Mouse (Mus musculus): ENCODE data around the gene Marco. TPM values are rescaled to one million over a fixed set of nuclear protein-coding genes. Genes with fewer than 3 reads are reported as not detected.

Marco gene
- total and polyA plus RNA-seq, 3 experiments = not detected

DNA sequence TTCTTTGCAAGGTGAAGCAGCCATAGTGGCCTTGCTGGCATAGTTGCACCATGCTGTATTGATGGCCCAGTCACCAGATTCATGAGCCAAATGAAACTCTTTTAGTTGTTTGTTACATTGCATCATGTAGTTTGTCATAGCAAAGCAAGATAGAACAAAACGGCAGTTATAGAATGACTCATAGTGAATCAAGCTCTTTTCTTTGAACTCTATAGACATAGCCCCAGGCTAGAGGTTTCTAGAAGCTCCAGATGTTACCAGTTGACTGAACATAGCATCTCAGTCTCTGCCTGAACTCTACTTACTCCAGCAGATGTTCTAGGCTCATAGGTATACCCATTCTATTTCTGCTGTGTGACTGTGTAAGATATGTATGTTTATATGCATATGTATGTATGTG lies 31.1 kb upstream of the Marco start:
- Histone ChIP-seq H3K79me2 (ENCODE audit: control insufficient read depth, insufficient read depth, low read length, poor library complexity) (no peaks in the 10 kb centered on the region), H3K9me3 (replicated peaks; ENCODE audit: insufficient read depth, low read length) (no peaks in the 10 kb centered on the region), H3K4me1 (ENCODE audit: control insufficient read depth in 1 of 2, insufficient read depth in 2 of 2, low read length in 2 of 2) (no peaks in the 10 kb centered on the region), H3K27me3 (ENCODE audit: control insufficient read depth in 1 of 2, insufficient read depth in 2 of 2, low read length in 2 of 2) (no peaks in the 10 kb centered on the region), H3K27ac (ENCODE audit: control insufficient read depth, low read depth, low read length) (no peak overlapping the region), H3K9ac (ENCODE audit: control insufficient read depth, low read depth, low read length, poor library complexity, severe bottlenecking) (no peak overlapping the region), H3K36me3 (ENCODE audit: control insufficient read depth in 1 of 2, insufficient read depth in 2 of 2, low read length in 2 of 2) (no peaks in the 10 kb centered on the region), H3K4me3 (ENCODE audit: control insufficient read depth in 1 of 2, insufficient read depth in 1 of 2, low read depth in 2 of 2, low read length in 2 of 2) (no peak overlapping the region)
- TF ChIP-seq BHLHE40 (IDR thresholded peaks at IDR 0.05; ENCODE audit: borderline replicate concordance, low read depth, low read length) (no peak), MYB (IDR thresholded peaks at IDR 0.05; ENCODE audit: low read depth, low read length) (no peak), ZKSCAN1 (IDR thresholded peaks at IDR 0.05; ENCODE audit: low read depth, low read length) (no peak), MYC (IDR thresholded peaks at IDR 0.05; ENCODE audit: low read depth, low read length) (no peak), KAT2A (conservative IDR thresholded peaks at IDR 0.05; ENCODE audit: low read depth, low read length) (no peak), MAX (IDR thresholded peaks at IDR 0.05; ENCODE audit: low read length) (no peak)
- DNase-seq (ENCODE audit: low read depth, low spot score) = no peak

DNA sequence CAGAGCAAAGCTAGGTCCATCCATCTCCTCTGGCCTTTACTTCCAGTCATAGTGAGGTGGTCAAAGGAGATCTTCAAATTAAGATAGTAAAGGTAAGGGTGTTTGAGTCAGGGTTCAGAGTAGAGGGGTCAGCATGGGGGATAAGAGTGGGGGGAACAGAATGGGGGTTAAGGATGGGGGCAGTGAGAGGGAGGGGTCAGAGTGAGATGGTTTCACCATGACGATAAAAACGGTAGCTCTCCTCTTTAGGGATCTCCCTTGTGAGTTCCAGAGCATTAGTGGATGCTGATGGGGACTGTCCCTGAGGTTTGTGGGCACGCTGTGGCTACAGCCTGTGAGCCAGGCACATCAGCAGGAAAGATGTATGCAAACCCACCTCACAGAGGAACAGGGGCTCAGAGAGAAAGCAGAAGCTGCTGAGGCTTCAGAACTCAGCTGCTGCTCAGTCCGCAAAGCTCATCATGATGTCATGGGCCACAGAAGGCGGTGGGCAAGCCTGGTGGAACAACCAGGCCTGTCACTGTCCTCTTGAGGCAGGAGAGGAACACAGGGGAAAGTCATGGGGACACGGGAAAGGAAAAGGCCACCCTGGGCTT lies 27.6 kb upstream of the Marco start:
- TF ChIP-seq EP300 (IDR thresholded peaks at IDR 0.05; ENCODE audit: low read depth in 1 of 2, low read length in 2 of 2) (no peak), GABPA (IDR thresholded peaks at IDR 0.05; ENCODE audit: low read depth, low read length) (no peak), POLR2A (IDR thresholded peaks at IDR 0.05; ENCODE audit: control insufficient read depth in 1 of 2, insufficient read depth in 1 of 2, low read depth in 1 of 2, low read length in 2 of 2, poor library complexity in 1 of 2) (no peak), RAD21 (IDR thresholded peaks at IDR 0.05; ENCODE audit: low read depth, low read length) (no peak), BHLHE40 (IDR thresholded peaks at IDR 0.05; ENCODE audit: borderline replicate concordance, low read depth, low read length) (no peak), MYB (IDR thresholded peaks at IDR 0.05; ENCODE audit: low read depth, low read length) (no peak), MAFK (IDR thresholded peaks at IDR 0.05; ENCODE audit: borderline replicate concordance, low read depth, low read length) (no peak), KAT2A (conservative IDR thresholded peaks at IDR 0.05; ENCODE audit: low read depth, low read length) (no peak), MEF2A (IDR thresholded peaks at IDR 0.05; ENCODE audit: extremely low read depth, insufficient replicate concordance, low read depth, low read length, poor library complexity, severe bottlenecking) (no peak), ZKSCAN1 (IDR thresholded peaks at IDR 0.05; ENCODE audit: low read depth, low read length) (no peak), RCOR1 (IDR thresholded peaks at IDR 0.05; ENCODE audit: low read depth, low read length) (no peak), NRF1 (IDR thresholded peaks at IDR 0.05; ENCODE audit: insufficient read depth, low read depth, low read length, poor library complexity, severe bottlenecking) (no peak), MXI1 (IDR thresholded peaks at IDR 0.05; ENCODE audit: low read depth, low read length) (no peak), SMC3 (IDR thresholded peaks at IDR 0.05; ENCODE audit: low read depth, low read length) (no peak), USF1 (IDR thresholded peaks at IDR 0.05; ENCODE audit: low read depth, low read length) (no peak), GATA1 (IDR thresholded peaks at IDR 0.05; ENCODE audit: low read depth, low read length) (no peak), E2F4 (IDR thresholded peaks at IDR 0.05; ENCODE audit: borderline replicate concordance, low read depth, low read length) (no peak), TCF12 (IDR thresholded peaks at IDR 0.05; ENCODE audit: low read depth, low read length) (no peak)
- no peak overlapping the region for H3K9ac ChIP-seq (ENCODE audit: control insufficient read depth, low read depth, low read length, poor library complexity, severe bottlenecking)
- H3K79me2 ChIP-seq (ENCODE audit: control insufficient read depth, insufficient read depth, low read length, poor library complexity) = no peaks in the 10 kb centered on the region
- no peak overlapping the region for H3K27ac ChIP-seq (ENCODE audit: control insufficient read depth, low read depth, low read length)
- no peaks in the 10 kb centered on the region for H3K4me1 ChIP-seq (ENCODE audit: control insufficient read depth in 1 of 2, insufficient read depth in 2 of 2, low read length in 2 of 2)
- H3K27me3 ChIP-seq (ENCODE audit: control insufficient read depth in 1 of 2, insufficient read depth in 2 of 2, low read length in 2 of 2) = no peaks in the 10 kb centered on the region
- H3K9me3 ChIP-seq (replicated peaks; ENCODE audit: insufficient read depth, low read length) = no peaks in the 10 kb centered on the region
- no peak for DNase-seq (ENCODE audit: low read depth, low spot score)
- H3K4me3 ChIP-seq (ENCODE audit: control insufficient read depth in 1 of 2, insufficient read depth in 1 of 2, low read depth in 2 of 2, low read length in 2 of 2) = no peak overlapping the region
- no peaks in the 10 kb centered on the region for H3K36me3 ChIP-seq (ENCODE audit: control insufficient read depth in 1 of 2, insufficient read depth in 2 of 2, low read length in 2 of 2)
